ENCODE assay signal across 10 mouse cellular contexts in genomic region chr11:117786294-117786693, GRCm38 (mm10). TPM values are rescaled to one million over a fixed set of nuclear protein-coding genes. Genes with fewer than 3 reads are reported as not detected.
DNase-seq lines count a peak whose midpoint lies in the region; ATAC-seq and TF ChIP-seq lines count a peak whose summit lies in the region.
"Had no signal": no experiment of that assay in that cellular context is flagged by ENCODE, and none has a peak within 500 bp of the region (broad histone marks: within the 10 kb centered on the region; RNA-seq: fewer than 3 reads in every experiment).

No protein-coding gene starts in this region.

- TF ChIP-seq CTCF in brain, embryonic 14.5 days (IDR thresholded peaks at IDR 0.05; ENCODE audit: borderline replicate concordance, extremely low read depth, insufficient read depth, insufficient read length), result peak; percentile 61; the same call in 1 of the 2 replicates

- H3K9me3 ChIP-seq in heart, embryonic 10.5 days, result no peaks in the 10 kb centered on the region
- H3K9me3 ChIP-seq in limb, embryonic 11.5 days (ENCODE audit: control insufficient read depth, low read length), result no peaks in the 10 kb centered on the region
- H3K9me3 ChIP-seq in neural tube, embryonic 11.5 days (ENCODE audit: control insufficient read depth, low read length), result no peaks in the 10 kb centered on the region
- H3K9me3 ChIP-seq: stomach, embryonic 15.5 days had no signal

- no peak overlapping the region for H3K27ac ChIP-seq in heart, embryonic 10.5 days
- H3K27ac ChIP-seq in limb, embryonic 11.5 days (replicated peaks; ENCODE audit: low read depth, low read length), result no peak overlapping the region
- no peak overlapping the region for H3K27ac ChIP-seq in neural tube, embryonic 11.5 days (ENCODE audit: low read depth, low read length)
- H3K27ac ChIP-seq: stomach, embryonic 15.5 days had no signal

- ATAC-seq in granulocyte monocyte progenitor cell, adult 5-6 weeks (replicated peaks; ENCODE audit: poor library complexity, severe bottlenecking), result peak; percentile 45
- ATAC-seq in limb, embryonic 11.5 days (ENCODE audit: insufficient number of reproducible peaks, low FRiP score, low TSS enrichment, low read depth), result no peak
- no peak for ATAC-seq in neural tube, embryonic 11.5 days (ENCODE audit: insufficient read depth, low FRiP score, low TSS enrichment)

- no peak overlapping the region for H3K4me3 ChIP-seq in heart, embryonic 10.5 days
- H3K4me3 ChIP-seq in limb, embryonic 11.5 days (ENCODE audit: low read depth, low read length), result no peak overlapping the region
- H3K4me3 ChIP-seq in neural tube, embryonic 11.5 days (ENCODE audit: low read depth, low read length), result no peak overlapping the region
- H3K4me3 ChIP-seq: stomach, embryonic 15.5 days had no signal

- peak; percentile 87 for DNase-seq in heart, embryonic 10.5 days (ENCODE audit: low spot score)
- DNase-seq in heart, adult 8-10 months (ENCODE audit: low spot score), result no peak
- peak; percentile 47 to 65 for DNase-seq in CD8-positive naive resting alpha-beta T cell, adult 2 months (ENCODE audit: low read depth in 2 of 2, low spot score in 2 of 2)
- DNase-seq in brain, embryonic 14.5 days (ENCODE audit: low read depth), result peak; percentile 82
- DNase-seq in limb, embryonic 11.5 days (ENCODE audit: low spot score), result peak; percentile 75
- DNase-seq in neural tube, embryonic 11.5 days (ENCODE audit: low spot score), result peak; percentile 69
- DNase-seq in right cerebral cortex, postnatal 36 days (ENCODE audit: low spot score in 2 of 2), result no peak

- H3K36me3 ChIP-seq in heart, embryonic 10.5 days, result no peaks in the 10 kb centered on the region
- no peaks in the 10 kb centered on the region for H3K36me3 ChIP-seq in limb, embryonic 11.5 days (ENCODE audit: control insufficient read depth, insufficient read depth, low read length)
- no peaks in the 10 kb centered on the region for H3K36me3 ChIP-seq in neural tube, embryonic 11.5 days (ENCODE audit: control insufficient read depth, insufficient read depth, low read length)
- H3K36me3 ChIP-seq: stomach, embryonic 15.5 days had no signal

- H3K27me3 ChIP-seq in heart, embryonic 10.5 days (ENCODE audit: insufficient read depth, poor library complexity, severe bottlenecking), result peaks cover 61% of the 10 kb centered on the region
- H3K27me3 ChIP-seq in limb, embryonic 11.5 days (ENCODE audit: control insufficient read depth, insufficient read depth, low read length), result peaks cover 2% of the 10 kb centered on the region; the same call in 1 of the 2 replicates
- H3K27me3 ChIP-seq in neural tube, embryonic 11.5 days (ENCODE audit: control insufficient read depth, insufficient read depth, low read length), result peaks cover 15% of the 10 kb centered on the region
- H3K27me3 ChIP-seq: stomach, embryonic 15.5 days had no signal

- H3K9ac ChIP-seq in limb, embryonic 11.5 days (ENCODE audit: low read length), result peak overlapping the region; percentile 43; the same call in 1 of the 2 replicates
- no peak overlapping the region for H3K9ac ChIP-seq in neural tube, embryonic 11.5 days (ENCODE audit: low read length)
- H3K9ac ChIP-seq: stomach, embryonic 15.5 days had no signal

- TF ChIP-seq POLR2A in brain, embryonic 14.5 days (IDR thresholded peaks at IDR 0.05; ENCODE audit: borderline replicate concordance, extremely low read depth, insufficient read depth, insufficient read length, poor library complexity, severe bottlenecking), result no peak

- WGBS in heart, embryonic 10.5 days, result 9% methylated on average over 10 of the region's 10 CpGs
- WGBS in limb, embryonic 11.5 days, result 9% methylated on average over 10 of the region's 10 CpGs
- 6% methylated on average over 10 of the region's 10 CpGs for WGBS in neural tube, embryonic 11.5 days

- no peak overlapping the region for H3K4me2 ChIP-seq in limb, embryonic 11.5 days (ENCODE audit: low read depth, severe bottlenecking)
- H3K4me2 ChIP-seq in neural tube, embryonic 11.5 days (ENCODE audit: low read depth), result no peak overlapping the region
- H3K4me2 ChIP-seq: stomach, embryonic 15.5 days had no signal

- peaks cover 38% of the 10 kb centered on the region for H3K4me1 ChIP-seq in heart, embryonic 10.5 days
- peaks cover 13% of the 10 kb centered on the region for H3K4me1 ChIP-seq in limb, embryonic 11.5 days (ENCODE audit: control insufficient read depth, insufficient read depth, low read length)
- H3K4me1 ChIP-seq in neural tube, embryonic 11.5 days (ENCODE audit: control insufficient read depth, insufficient read depth, low read length), result peaks cover 3% of the 10 kb centered on the region; the same call in 1 of the 2 replicates

RNA-seq across cellular contexts. Expression of gene Tmc6, which starts 4.3 kb away (rescaled TPM):
- polyA plus RNA-seq in heart, embryonic 10.5 days (2016; fragmentation: Nextera tagmentation; extraction: Ambion mirVana), result 30.6 and 33.3 TPM in 2 replicates
- 10 to 100 TPM; 11.7 to 14.6 (median 12.8) TPM for total RNA-seq in heart, adult 8-10 months (2022)
- polyA plus RNA-seq in brain, embryonic 14.5 days (2012; rRNA removed), result 4.3 and 4.8 TPM in 2 replicates
- 32.7 and 71.6 TPM in 2 replicates for total RNA-seq in granulocyte monocyte progenitor cell, adult 5-6 weeks (2014; fragmentation: Nextera tagmentation)
- 12.6 and 20.6 TPM in 2 replicates for total RNA-seq in granulocyte monocyte progenitor cell, adult 5-6 weeks (2017)
- 13.5 and 19.3 TPM in 2 replicates for polyA plus RNA-seq in limb, embryonic 11.5 days (2014; fragmentation: Nextera tagmentation; extraction: Ambion mirVana)
- polyA plus RNA-seq in neural tube, embryonic 11.5 days (2014; fragmentation: Nextera tagmentation; extraction: Ambion mirVana), result 14.1 and 14.3 TPM in 2 replicates

RNA-seq across cellular contexts. Expression of gene Tmc8, which starts 4.4 kb away (rescaled TPM):
- 3.7 and 3.9 TPM in 2 replicates for polyA plus RNA-seq in heart, embryonic 10.5 days (2016; fragmentation: Nextera tagmentation; extraction: Ambion mirVana)
- 1 to 10 TPM; 2.3 to 4.4 (median 3.6) TPM for total RNA-seq in heart, adult 8-10 months (2022)
- polyA plus RNA-seq in brain, embryonic 14.5 days (2012; rRNA removed), result 1.3 and 1.9 TPM in 2 replicates
- 1.5 and 3.6 TPM in 2 replicates for total RNA-seq in granulocyte monocyte progenitor cell, adult 5-6 weeks (2014; fragmentation: Nextera tagmentation)
- 0.95 and 1.8 TPM in 2 replicates for total RNA-seq in granulocyte monocyte progenitor cell, adult 5-6 weeks (2017)
- polyA plus RNA-seq in limb, embryonic 11.5 days (2014; fragmentation: Nextera tagmentation; extraction: Ambion mirVana), result 0.60 and 0.87 TPM in 2 replicates
- 1.0 and 1.8 TPM in 2 replicates for polyA plus RNA-seq in neural tube, embryonic 11.5 days (2014; fragmentation: Nextera tagmentation; extraction: Ambion mirVana)

RNA-seq across cellular contexts. Expression of gene 6030468B19Rik, which starts 11.2 kb away (rescaled TPM):
- 4.3 and 4.8 TPM in 2 replicates for polyA plus RNA-seq in heart, embryonic 10.5 days (2016; fragmentation: Nextera tagmentation; extraction: Ambion mirVana)
- not detected for total RNA-seq in heart, adult 8-10 months (2022)
- polyA plus RNA-seq in brain, embryonic 14.5 days (2012; rRNA removed), result 0.07 and 0.10 TPM in 2 replicates
- total RNA-seq in granulocyte monocyte progenitor cell, adult 5-6 weeks (2014; fragmentation: Nextera tagmentation), result not detected in 2 replicates
- not detected in 2 replicates for total RNA-seq in granulocyte monocyte progenitor cell, adult 5-6 weeks (2017)
- 0.71 and 0.83 TPM in 2 replicates for polyA plus RNA-seq in limb, embryonic 11.5 days (2014; fragmentation: Nextera tagmentation; extraction: Ambion mirVana)
- 0.65 and 0.91 TPM in 2 replicates for polyA plus RNA-seq in neural tube, embryonic 11.5 days (2014; fragmentation: Nextera tagmentation; extraction: Ambion mirVana)
- total RNA-seq: left cerebral cortex, postnatal 10 days had no signal

RNA-seq across cellular contexts. Expression of gene Gm20708, which starts 23.2 kb away (rescaled TPM):
- polyA plus RNA-seq in heart, embryonic 10.5 days (2016; fragmentation: Nextera tagmentation; extraction: Ambion mirVana), result 1.1 TPM in 2 replicates
- total RNA-seq in heart, adult 8-10 months (2022), result 1 to 10 TPM in 2 of 4 experiments, under 1 TPM in 1, not detected in 1; 0.63 to 1.3 (median 1.2) TPM
- 0.11 and 1.2 TPM in 2 replicates for polyA plus RNA-seq in brain, embryonic 14.5 days (2012; rRNA removed)
- 0.53 and 0.99 TPM in 2 replicates for total RNA-seq in granulocyte monocyte progenitor cell, adult 5-6 weeks (2014; fragmentation: Nextera tagmentation)
- total RNA-seq in granulocyte monocyte progenitor cell, adult 5-6 weeks (2017), result 0.30 TPM in 1 of 2 replicates, not detected in the other
- polyA plus RNA-seq in limb, embryonic 11.5 days (2014; fragmentation: Nextera tagmentation; extraction: Ambion mirVana), result 0.16 TPM in 1 of 2 replicates, not detected in the other
- 0.64 TPM in 1 of 2 replicates, not detected in the other for polyA plus RNA-seq in neural tube, embryonic 11.5 days (2014; fragmentation: Nextera tagmentation; extraction: Ambion mirVana)

RNA-seq across cellular contexts. Expression of gene Syngr2, which starts 23.2 kb away (rescaled TPM):
- polyA plus RNA-seq in heart, embryonic 10.5 days (2016; fragmentation: Nextera tagmentation; extraction: Ambion mirVana), result 68.1 and 76.3 TPM in 2 replicates
- total RNA-seq in heart, adult 8-10 months (2022), result 100 to 1,000 TPM; 123 to 137 (median 131) TPM
- polyA plus RNA-seq in brain, embryonic 14.5 days (2012; rRNA removed), result 12.9 and 13.6 TPM in 2 replicates
- total RNA-seq in granulocyte monocyte progenitor cell, adult 5-6 weeks (2014; fragmentation: Nextera tagmentation), result 225 and 281 TPM in 2 replicates
- total RNA-seq in granulocyte monocyte progenitor cell, adult 5-6 weeks (2017), result 152 and 176 TPM in 2 replicates
- polyA plus RNA-seq in limb, embryonic 11.5 days (2014; fragmentation: Nextera tagmentation; extraction: Ambion mirVana), result 30.1 and 33.2 TPM in 2 replicates
- polyA plus RNA-seq in neural tube, embryonic 11.5 days (2014; fragmentation: Nextera tagmentation; extraction: Ambion mirVana), result 29.9 and 30.3 TPM in 2 replicates

Comparison
In these comparisons a context has a peak if more than half of its experiments do, and no peak if none do; other contexts are left out.
1. DNase-seq: peak in heart, embryonic 10.5 days (single experiment), CD8-positive naive resting alpha-beta T cell, adult 2 months (2 of 2), brain, embryonic 14.5 days (single experiment), limb, embryonic 11.5 days (single experiment) and neural tube, embryonic 11.5 days (single experiment); none in heart, adult 8-10 months (single experiment) and right cerebral cortex, postnatal 36 days (0 of 2).